Mouse (Mus musculus) intestine, postnatal 0 days (tissue): ENCODE data around the gene Slc39a13. TPM values are rescaled to one million over a fixed set of nuclear protein-coding genes. Genes with fewer than 3 reads are reported as not detected.
"Not testable (repeated sequence)": the region's sequence is repeated elsewhere in the genome, so short reads cannot be mapped to it uniquely, and the experiment has no call there.

Experiments used
- ATAC-seq: fragments of 200-750 bp; cut with Nextera tagmentation; 2 replicates; pipeline ENCODE4 v1.8.0; 2017; ENCODE audit warnings: mild to moderate bottlenecking, moderate TSS enrichment, moderate library complexity
- H3K27ac ChIP-seq: fragments of 300-500 bp; sonication (generic); 2 replicates; pipeline ENCODE4 v1.5.1; 2014; ENCODE audit warnings: mild to moderate bottlenecking, low read depth, low read length, moderate library complexity
- H3K27me3 ChIP-seq: fragments of 300-500 bp; sonication (generic); replicated peaks from 2 replicates; pipeline ENCODE4 v1.6.1; 2014; ENCODE audit warnings: low read length, mixed read lengths; ENCODE audit not compliant: control insufficient read depth, insufficient read depth
- H3K36me3 ChIP-seq: fragments of 300-500 bp; sonication (generic); 2 replicates; pipeline ENCODE4 v1.6.1; 2014; ENCODE audit warnings: mild to moderate bottlenecking, moderate library complexity; ENCODE audit not compliant: control insufficient read depth, insufficient read depth
- H3K4me1 ChIP-seq: fragments of 300-500 bp; sonication (generic); replicated peaks from 2 replicates; pipeline ENCODE4 v1.6.1; 2014; ENCODE audit warnings: antibody characterized with exemption, low read length, mixed read lengths; ENCODE audit not compliant: control insufficient read depth, insufficient read depth
- H3K4me2 ChIP-seq: fragments of 300-500 bp; sonication (generic); replicated peaks from 2 replicates; pipeline ENCODE4 v1.6.1; 2014; ENCODE audit warnings: low read depth, mild to moderate bottlenecking, moderate library complexity
- H3K4me3 ChIP-seq: fragments of 300-500 bp; sonication (generic); 2 replicates; pipeline ENCODE4 v1.5.1; 2014; ENCODE audit warnings: low read depth, low read length
- H3K9ac ChIP-seq: fragments of 300-500 bp; sonication (generic); 2 replicates; pipeline ENCODE4 v1.6.1; 2014; ENCODE audit warnings: mild to moderate bottlenecking, low read depth, low read length
- H3K9me3 ChIP-seq: fragments of 300-500 bp; sonication (generic); 2 replicates; pipeline ENCODE4 v1.6.1; 2016; ENCODE audit warnings: mixed run types; ENCODE audit not compliant: control insufficient read depth
- CTCF ChIP-seq: sonication (generic); IDR thresholded peaks from 2 replicates; pipeline ENCODE4 v1.5.1; 2016; ENCODE audit warnings: low read depth, mild to moderate bottlenecking, control low read depth, antibody characterized with exemption, moderate library complexity
- WGBS: fragments of 180-500 bp; shearing (Covaris S2); extraction: QIAGEN DNeasy Blood & Tissue Kit; methylation state at CpG from one replicate; pipeline ENCODE4 v1.1.7; 2014; 5-methylcytosine and 5-hydroxymethylcytosine counted together
- polyA plus RNA-seq: library from polyadenylated mRNA; unstranded; fragments of >200 nt; fragmentation: Nextera tagmentation; extraction: Ambion mirVana; gene quantifications from 2 replicates; pipeline ENCODE4 v1.2.1, GENCODE M21; 2015

The Slc39a13 gene
- polyA plus RNA-seq, 1 experiment from 2014 or later, result 15.0 TPM

- ATAC-seq, result no peak
- Histone ChIP-seq H3K9me3 (no peaks in the 10 kb centered on the region), H3K27ac (no peak overlapping the region)
Observed at GRCm38 (mm10) chr2:91115578-91115970, 45.4 kb upstream of the Slc39a13 start.

GRCm38 (mm10) chr2:91114781-91115577, 44.8 kb upstream of the Slc39a13 start:
- Histone ChIP-seq H3K9me3 (no peaks in the 10 kb centered on the region), H3K9ac (peak overlapping the region; percentile 53), H3K27ac (no peak overlapping the region), H3K36me3 (no peaks in the 10 kb centered on the region), H3K4me3 (peak overlapping the region; percentile 40), H3K4me2 (peak overlapping the region; percentile 91), H3K4me1 (0 out of 2 replicates have a peak, but pooled peaks cover 3% of the 10 kb centered on the region), H3K27me3 (no peaks in the 10 kb centered on the region; the same call in none of the 2 replicates)
- 13% methylated on average over 41 of the region's 42 CpGs for WGBS
- peak; percentile 100 for TF ChIP-seq CTCF
- peak; percentile 82 for ATAC-seq

More at GRCm38 (mm10) chr2:91115578-91115970, 45.4 kb upstream of the Slc39a13 start:
- Histone ChIP-seq H3K4me2 (peak overlapping the region; percentile 91), H3K36me3 (no peaks in the 10 kb centered on the region), H3K27me3 (no peaks in the 10 kb centered on the region; the same call in none of the 2 replicates), H3K4me1 (0 out of 2 replicates have a peak, but pooled peaks cover 3% of the 10 kb centered on the region), H3K9ac (peak overlapping the region; percentile 53; the same call in 1 of the 2 replicates), H3K4me3 (peak overlapping the region; percentile 40)
- TF ChIP-seq CTCF, result no peak
- 23% methylated on average over 12 of the region's 12 CpGs for WGBS

DNA sequence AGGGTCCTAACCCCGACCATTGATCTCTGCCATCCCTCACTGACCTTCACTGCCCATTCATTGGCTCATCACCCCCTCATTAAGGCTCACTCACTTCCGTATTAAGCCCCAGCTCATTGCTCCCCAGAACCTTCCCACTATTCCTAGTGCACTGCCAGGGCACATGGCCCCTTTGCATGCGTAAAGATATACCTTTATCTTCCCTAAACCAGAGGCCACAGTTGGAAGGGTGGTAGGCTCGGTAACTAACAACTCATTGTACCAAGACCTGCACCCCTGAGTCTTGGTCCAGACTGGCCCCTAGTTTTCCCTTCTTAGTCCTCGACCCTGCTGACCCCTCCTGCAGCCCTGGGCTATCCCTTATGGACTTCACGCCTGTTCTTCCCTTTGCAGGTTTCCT, 43.6 kb upstream of the Slc39a13 start:
- 77% methylated on average over 6 of the region's 6 CpGs for WGBS
- H3K27me3 ChIP-seq, result no peaks in the 10 kb centered on the region; the same call in none of the 2 replicates
- H3K36me3 ChIP-seq, result no peaks in the 10 kb centered on the region
- no peak overlapping the region for H3K27ac ChIP-seq
- TF ChIP-seq CTCF, result no peak
- ATAC-seq, result no peak
- H3K4me1 ChIP-seq, result 0 out of 2 replicates have a peak, but pooled peaks cover 3% of the 10 kb centered on the region
- H3K9ac ChIP-seq, result no peak overlapping the region
- H3K4me2 ChIP-seq, result no peak overlapping the region
- no peaks in the 10 kb centered on the region for H3K9me3 ChIP-seq
- H3K4me3 ChIP-seq, result no peak overlapping the region

GRCm38 (mm10) chr2:91113334-91113733, 43.1 kb upstream of the Slc39a13 start:
- WGBS, result 76% methylated on average over 10 of the region's 10 CpGs
- Histone ChIP-seq H3K4me1 (0 out of 2 replicates have a peak, but pooled peaks cover 3% of the 10 kb centered on the region), H3K9me3 (no peaks in the 10 kb centered on the region), H3K27me3 (no peaks in the 10 kb centered on the region; the same call in none of the 2 replicates), H3K9ac (no peak overlapping the region), H3K27ac (no peak overlapping the region), H3K4me3 (no peak overlapping the region), H3K4me2 (no peak overlapping the region), H3K36me3 (no peaks in the 10 kb centered on the region)
- no peak for TF ChIP-seq CTCF
- ATAC-seq, result no peak

DNA sequence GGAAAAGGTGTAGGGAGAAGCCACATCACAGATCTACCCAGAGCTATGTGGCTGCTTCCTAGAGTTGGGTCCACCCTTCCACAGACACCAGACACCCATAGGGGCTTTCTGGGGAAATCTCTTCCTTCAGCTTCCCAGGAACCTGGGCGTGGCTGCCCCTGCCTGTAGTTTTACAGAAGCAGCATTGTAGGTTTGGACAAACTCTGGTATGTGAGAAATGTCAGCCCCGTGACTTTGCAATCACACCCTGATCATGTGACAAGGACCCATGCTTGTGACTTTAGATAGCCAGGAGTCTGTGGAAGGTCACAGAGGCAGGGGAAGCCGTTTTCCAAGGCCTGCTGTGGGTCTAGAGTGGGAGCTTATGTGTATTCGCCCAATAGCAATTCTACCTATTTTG, 42.3 kb upstream of the Slc39a13 start:
- no peak for TF ChIP-seq CTCF
- H3K9ac ChIP-seq, result no peak overlapping the region
- 31% methylated on average over 4 of the region's 4 CpGs for WGBS

GRCm38 (mm10) chr2:91111832-91112231, 41.6 kb upstream of the Slc39a13 start:
- not testable (repeated sequence) for H3K27me3 ChIP-seq, H3K36me3 ChIP-seq, H3K4me3 ChIP-seq, H3K9ac ChIP-seq, ATAC-seq, H3K27ac ChIP-seq, H3K9me3 ChIP-seq, H3K4me2 ChIP-seq, H3K4me1 ChIP-seq
- WGBS, result 92% methylated on average over 3 of the region's 3 CpGs

More for the DNA sequence above, 42.3 kb upstream of the Slc39a13 start:
- Histone ChIP-seq H3K9me3 (no peaks in the 10 kb centered on the region), H3K27me3 (no peaks in the 10 kb centered on the region; the same call in 1 of the 2 replicates), H3K4me2 (no peak overlapping the region), H3K27ac (no peak overlapping the region), H3K4me3 (no peak overlapping the region), H3K36me3 (no peaks in the 10 kb centered on the region), H3K4me1 (0 out of 2 replicates have a peak, but pooled peaks cover 3% of the 10 kb centered on the region)
- ATAC-seq, result no peak
